11 mouse cellular contexts compared by ENCODE assay signal in the genomic region with DNA sequence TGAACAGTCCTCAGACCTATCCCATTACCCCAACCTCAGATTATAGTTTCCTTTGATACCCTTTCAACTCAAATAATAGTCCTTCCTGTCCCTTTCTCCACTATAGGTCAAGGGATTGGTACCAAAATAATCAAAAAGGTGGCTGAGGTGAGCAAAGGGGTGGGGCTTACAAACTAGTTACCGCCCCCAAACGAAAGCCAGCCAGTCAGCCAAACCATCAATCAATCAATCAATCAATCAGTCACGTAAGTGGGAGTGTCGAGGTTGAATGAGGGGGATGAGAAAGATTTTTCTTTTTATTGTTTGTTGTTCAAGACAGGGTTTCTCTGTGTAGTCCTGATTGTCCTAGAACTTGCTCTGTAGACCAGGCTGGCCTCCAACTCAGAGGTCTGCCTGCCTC. TPM values are rescaled to one million over a fixed set of nuclear protein-coding genes. Genes with fewer than 3 reads are reported as not detected.
DNase-seq lines count a peak whose midpoint lies in the region; ATAC-seq and TF ChIP-seq lines count a peak whose summit lies in the region.
"Had no signal": no experiment of that assay in that cellular context is flagged by ENCODE, and none has a peak within 500 bp of the region (broad histone marks: within the 10 kb centered on the region; RNA-seq: fewer than 3 reads in every experiment).

No protein-coding gene starts in this region.

- H3K27ac ChIP-seq in kidney, embryonic 15.5 days: no peak overlapping the region
- no peak overlapping the region for H3K27ac ChIP-seq in embryonic facial prominence, embryonic 14.5 days (replicated peaks; ENCODE audit: low read depth, low read length)
- no peak overlapping the region for H3K27ac ChIP-seq in intestine, embryonic 16.5 days (ENCODE audit: low read length)
- peak overlapping the region; percentile 85 for H3K27ac ChIP-seq in midbrain, postnatal 0 days (ENCODE audit: low read depth, low read length)

- H3K36me3 ChIP-seq in kidney, embryonic 15.5 days: no peaks in the 10 kb centered on the region
- H3K36me3 ChIP-seq in embryonic facial prominence, embryonic 14.5 days (ENCODE audit: control insufficient read depth, insufficient read depth, low read length): no peaks in the 10 kb centered on the region; the same call in 1 of the 2 replicates
- no peaks in the 10 kb centered on the region for H3K36me3 ChIP-seq in intestine, embryonic 16.5 days (ENCODE audit: control insufficient read depth, insufficient read depth, low read length)
- H3K36me3 ChIP-seq in midbrain, postnatal 0 days (ENCODE audit: insufficient read depth, low read length): no peaks in the 10 kb centered on the region

- ATAC-seq in kidney, embryonic 15.5 days (replicated peaks; ENCODE audit: low FRiP score): no peak
- no peak for ATAC-seq in embryonic facial prominence, embryonic 14.5 days (ENCODE audit: low read depth)
- ATAC-seq in intestine, embryonic 16.5 days: no peak
- ATAC-seq in midbrain, postnatal 0 days (ENCODE audit: low FRiP score): no peak
- ATAC-seq in inflammation-experienced regulatory T-cells, adult 6 months: no peak

- peak overlapping the region; percentile 65 for H3K4me3 ChIP-seq in kidney, embryonic 15.5 days (replicated peaks)
- H3K4me3 ChIP-seq in embryonic facial prominence, embryonic 14.5 days (ENCODE audit: low read depth, low read length): peak overlapping the region; percentile 61; the same call in 1 of the 2 replicates
- peak overlapping the region; percentile 69; the same call in 1 of the 2 replicates for H3K4me3 ChIP-seq in intestine, embryonic 16.5 days (ENCODE audit: low read length)
- H3K4me3 ChIP-seq in midbrain, postnatal 0 days (ENCODE audit: low read depth, low read length): peak overlapping the region; percentile 51

- peaks cover 9% of the 10 kb centered on the region for H3K4me1 ChIP-seq in kidney, embryonic 15.5 days
- peaks cover 3% of the 10 kb centered on the region; the same call in 1 of the 2 replicates for H3K4me1 ChIP-seq in embryonic facial prominence, embryonic 14.5 days (ENCODE audit: control insufficient read depth, insufficient read depth, low read length)
- H3K4me1 ChIP-seq in intestine, embryonic 16.5 days (ENCODE audit: control insufficient read depth, insufficient read depth, low read length): peaks cover 9% of the 10 kb centered on the region
- 0 out of 2 replicates have a peak, but pooled peaks cover 4% of the 10 kb centered on the region for H3K4me1 ChIP-seq in midbrain, postnatal 0 days (ENCODE audit: insufficient read depth, low read length)

- no peak for TF ChIP-seq CTCF in midbrain, postnatal 0 days (IDR thresholded peaks at IDR 0.05)

- H3K9me3 ChIP-seq in kidney, embryonic 15.5 days (replicated peaks): no peaks in the 10 kb centered on the region
- H3K9me3 ChIP-seq in embryonic facial prominence, embryonic 14.5 days (ENCODE audit: control insufficient read depth, low read length): no peaks in the 10 kb centered on the region
- no peaks in the 10 kb centered on the region for H3K9me3 ChIP-seq in intestine, embryonic 16.5 days (ENCODE audit: control insufficient read depth, low read length)
- no peaks in the 10 kb centered on the region for H3K9me3 ChIP-seq in midbrain, postnatal 0 days (ENCODE audit: low read length)

- no peak for DNase-seq in kidney, adult 11 months
- DNase-seq in embryonic facial prominence, embryonic 14.5 days (ENCODE audit: low spot score): no peak
- no peak for DNase-seq in midbrain, postnatal 0 days (ENCODE audit: low spot score)
- no peak for DNase-seq in urinary bladder, adult 18-20 months (ENCODE audit: low spot score in 2 of 2)
- DNase-seq in yolk sac, embryonic 10.5 days (ENCODE audit: low spot score): no peak
- DNase-seq: heart, postnatal 4 days had no signal

- H3K4me2 ChIP-seq in kidney, embryonic 15.5 days: peak overlapping the region; percentile 83
- H3K4me2 ChIP-seq in embryonic facial prominence, embryonic 14.5 days (ENCODE audit: low read depth, low read length): peak overlapping the region; percentile 88
- peak overlapping the region; percentile 88 for H3K4me2 ChIP-seq in intestine, embryonic 16.5 days (ENCODE audit: low read depth, low read length)
- peak overlapping the region; percentile 76 for H3K4me2 ChIP-seq in midbrain, postnatal 0 days (ENCODE audit: low read depth, low read length, poor library complexity, severe bottlenecking)

- H3K9ac ChIP-seq in kidney, embryonic 15.5 days: no peak overlapping the region; the same call in 1 of the 2 replicates
- peak overlapping the region; percentile 80; the same call in 1 of the 2 replicates for H3K9ac ChIP-seq in embryonic facial prominence, embryonic 14.5 days (ENCODE audit: low read depth, low read length)
- H3K9ac ChIP-seq in intestine, embryonic 16.5 days (ENCODE audit: low read depth, low read length): peak overlapping the region; percentile 81
- H3K9ac ChIP-seq in midbrain, postnatal 0 days (replicated peaks; ENCODE audit: low read length, poor library complexity, severe bottlenecking): peak overlapping the region; percentile 89

- WGBS in kidney, embryonic 15.5 days: 67% methylated on average over 4 of the region's 4 CpGs
- WGBS in embryonic facial prominence, embryonic 14.5 days: 61% methylated on average over 4 of the region's 4 CpGs
- WGBS in intestine, embryonic 16.5 days: 71% methylated on average over 4 of the region's 4 CpGs
- WGBS in midbrain, postnatal 0 days: 68% methylated on average over 4 of the region's 4 CpGs

- H3K27me3 ChIP-seq in kidney, embryonic 15.5 days: no peaks in the 10 kb centered on the region
- H3K27me3 ChIP-seq in embryonic facial prominence, embryonic 14.5 days (replicated peaks; ENCODE audit: control insufficient read depth, insufficient read depth, low read length): no peaks in the 10 kb centered on the region
- H3K27me3 ChIP-seq in intestine, embryonic 16.5 days (replicated peaks; ENCODE audit: control insufficient read depth, insufficient read depth, low read length): no peaks in the 10 kb centered on the region
- H3K27me3 ChIP-seq in midbrain, postnatal 0 days (ENCODE audit: insufficient read depth, low read length): no peaks in the 10 kb centered on the region

RNA-seq across cellular contexts. Expression of gene Sat2, which starts 1.2 kb away (rescaled TPM):
- polyA plus RNA-seq in kidney, embryonic 15.5 days (2015; fragmentation: Nextera tagmentation; extraction: Ambion mirVana): 17.8 and 23.1 TPM in 2 replicates
- polyA plus RNA-seq in embryonic facial prominence, embryonic 14.5 days (2014; fragmentation: Nextera tagmentation; extraction: Ambion mirVana): 15.6 and 16.6 TPM in 2 replicates
- 15.4 and 18.1 TPM in 2 replicates for polyA plus RNA-seq in intestine, embryonic 16.5 days (2015; fragmentation: Nextera tagmentation; extraction: Ambion mirVana)
- 10.5 and 13.3 TPM in 2 replicates for total RNA-seq in midbrain, postnatal 0 days (2014; rRNA removed)
- polyA plus RNA-seq in midbrain, postnatal 0 days (2015; fragmentation: Nextera tagmentation; extraction: Ambion mirVana): 29.6 and 29.9 TPM in 2 replicates
- polyA plus RNA-seq in inflammation-experienced regulatory T-cells, adult 6 months (2017; shearing (Covaris generic)): not detected
- total RNA-seq: megakaryocyte, adult 5-6 weeks had no signal
- polyA plus RNA-seq: erythroblast, embryonic 14.5 days had no signal

RNA-seq across cellular contexts. Expression of gene Shbg, which starts 5.3 kb away (rescaled TPM):
- polyA plus RNA-seq in kidney, embryonic 15.5 days (2015; fragmentation: Nextera tagmentation; extraction: Ambion mirVana): 0.30 and 0.49 TPM in 2 replicates
- polyA plus RNA-seq in embryonic facial prominence, embryonic 14.5 days (2014; fragmentation: Nextera tagmentation; extraction: Ambion mirVana): not detected in 2 replicates
- polyA plus RNA-seq in intestine, embryonic 16.5 days (2015; fragmentation: Nextera tagmentation; extraction: Ambion mirVana): 0.10 and 0.72 TPM in 2 replicates
- not detected in 2 replicates for total RNA-seq in midbrain, postnatal 0 days (2014; rRNA removed)
- polyA plus RNA-seq in midbrain, postnatal 0 days (2015; fragmentation: Nextera tagmentation; extraction: Ambion mirVana): not detected in 2 replicates
- under 1 TPM in 1 of 3 experiments, not detected in 2; 0.40 TPM for polyA plus RNA-seq in inflammation-experienced regulatory T-cells, adult 6 months (2017; shearing (Covaris generic))
- total RNA-seq: heart, postnatal 4 days; megakaryocyte, adult 5-6 weeks had no signal

RNA-seq across cellular contexts. Expression of gene Fxr2, which starts 9.8 kb away (rescaled TPM):
- polyA plus RNA-seq in kidney, embryonic 15.5 days (2015; fragmentation: Nextera tagmentation; extraction: Ambion mirVana): 29.2 TPM in 2 replicates
- 25.4 and 26.3 TPM in 2 replicates for polyA plus RNA-seq in embryonic facial prominence, embryonic 14.5 days (2014; fragmentation: Nextera tagmentation; extraction: Ambion mirVana)
- polyA plus RNA-seq in intestine, embryonic 16.5 days (2015; fragmentation: Nextera tagmentation; extraction: Ambion mirVana): 12.1 and 12.6 TPM in 2 replicates
- total RNA-seq in midbrain, postnatal 0 days (2014; rRNA removed): 76.6 and 84.1 TPM in 2 replicates
- polyA plus RNA-seq in midbrain, postnatal 0 days (2015; fragmentation: Nextera tagmentation; extraction: Ambion mirVana): 22.5 and 27.2 TPM in 2 replicates
- 1 to 10 TPM; 7.6 to 9.3 (median 9.1) TPM for polyA plus RNA-seq in inflammation-experienced regulatory T-cells, adult 6 months (2017; shearing (Covaris generic))

RNA-seq across cellular contexts. Expression of gene Atp1b2, which starts 17.3 kb away (rescaled TPM):
- polyA plus RNA-seq in kidney, embryonic 15.5 days (2015; fragmentation: Nextera tagmentation; extraction: Ambion mirVana): 11.2 and 13.5 TPM in 2 replicates
- polyA plus RNA-seq in embryonic facial prominence, embryonic 14.5 days (2014; fragmentation: Nextera tagmentation; extraction: Ambion mirVana): 15.6 and 17.7 TPM in 2 replicates
- polyA plus RNA-seq in intestine, embryonic 16.5 days (2015; fragmentation: Nextera tagmentation; extraction: Ambion mirVana): 6.6 and 6.8 TPM in 2 replicates
- 145 and 161 TPM in 2 replicates for total RNA-seq in midbrain, postnatal 0 days (2014; rRNA removed)
- polyA plus RNA-seq in midbrain, postnatal 0 days (2015; fragmentation: Nextera tagmentation; extraction: Ambion mirVana): 167 and 175 TPM in 2 replicates
- polyA plus RNA-seq in inflammation-experienced regulatory T-cells, adult 6 months (2017; shearing (Covaris generic)): under 1 TPM in 1 of 3 experiments, not detected in 2; 0.17 TPM

RNA-seq across cellular contexts. Expression of gene Sox15, which starts 32.1 kb away (rescaled TPM):
- 0.18 and 0.19 TPM in 2 replicates for polyA plus RNA-seq in kidney, embryonic 15.5 days (2015; fragmentation: Nextera tagmentation; extraction: Ambion mirVana)
- 1.7 and 2.9 TPM in 2 replicates for polyA plus RNA-seq in embryonic facial prominence, embryonic 14.5 days (2014; fragmentation: Nextera tagmentation; extraction: Ambion mirVana)
- not detected in 2 replicates for polyA plus RNA-seq in intestine, embryonic 16.5 days (2015; fragmentation: Nextera tagmentation; extraction: Ambion mirVana)
- total RNA-seq in midbrain, postnatal 0 days (2014; rRNA removed): 0.27 TPM in 1 of 2 replicates, not detected in the other
- polyA plus RNA-seq in midbrain, postnatal 0 days (2015; fragmentation: Nextera tagmentation; extraction: Ambion mirVana): 0.19 and 0.20 TPM in 2 replicates
- polyA plus RNA-seq in inflammation-experienced regulatory T-cells, adult 6 months (2017; shearing (Covaris generic)): not detected
- total RNA-seq: heart, postnatal 4 days had no signal
- polyA plus RNA-seq: erythroblast, embryonic 14.5 days had no signal

Comparison
In these comparisons a context has a peak if more than half of its experiments do, and no peak if none do; other contexts are left out.
1. RNA of gene Sat2, which starts 1.2 kb away (polyA plus RNA-seq): 29.6 to 29.9 TPM in midbrain, postnatal 0 days, 17.8 to 23.1 TPM in kidney, embryonic 15.5 days, 15.4 to 18.1 TPM in intestine, embryonic 16.5 days and 15.6 to 16.6 TPM in embryonic facial prominence, embryonic 14.5 days; not detected in inflammation-experienced regulatory T-cells, adult 6 months; every median in the first group is over 10 times any median in the second.
2. Peak in every context shown above with its lines, with median percentiles within 50 percentile points of each other: H3K4me2 ChIP-seq and H3K4me3 ChIP-seq.